Mouse (Mus musculus) heart, embryonic 11.5 days (tissue): ENCODE measurements around the gene Clca4b. TPM values are rescaled to one million over a fixed set of nuclear protein-coding genes. Genes with fewer than 3 reads are reported as not detected.

Source experiments
- polyA plus RNA-seq: library from polyadenylated mRNA; unstranded; fragments of >200 nt; fragmentation: Nextera tagmentation; extraction: Ambion mirVana; gene quantifications from 2 replicates; pipeline ENCODE4 v1.2.1, GENCODE M21; 2014

Gene Clca4b
- polyA plus RNA-seq, 1 experiment from 2014 or later: not detected

Other genes starting within 250 kb of the Clca4b start
- gene Sh3glb1, start 212.2 kb downstream of the Clca4b start, polyA plus RNA-seq: 133 and 139 TPM in 2 replicates
- gene Clca3a1, start 171.6 kb downstream of the Clca4b start, polyA plus RNA-seq: 18.8 and 20.5 TPM in 2 replicates
- 0.93 and 1.1 TPM in 2 replicates for gene Clca3a2, start 113.0 kb downstream of the Clca4b start, polyA plus RNA-seq
- gene Clca3b, start 83.2 kb downstream of the Clca4b start, polyA plus RNA-seq: not detected in 2 replicates
- not detected in 2 replicates for gene Clca4a, start 42.5 kb upstream of the Clca4b start, polyA plus RNA-seq
- gene Clca1, start 100.2 kb upstream of the Clca4b start, polyA plus RNA-seq: not detected in 2 replicates
- 0.23 TPM in 1 of 2 replicates, not detected in the other for gene Clca2, start 166.9 kb upstream of the Clca4b start, polyA plus RNA-seq
- 13.9 and 14.3 TPM in 2 replicates for gene Odf2l, start 186.1 kb upstream of the Clca4b start, polyA plus RNA-seq